Mouse (Mus musculus): ENCODE measurements at regions not wholly inside any gene's neighbourhood (a gene's known extent, or its start where the extent isn't known, plus 50 kb on each side); places are given as distances from the start of the nearest gene placed in this dataset.

DNA sequence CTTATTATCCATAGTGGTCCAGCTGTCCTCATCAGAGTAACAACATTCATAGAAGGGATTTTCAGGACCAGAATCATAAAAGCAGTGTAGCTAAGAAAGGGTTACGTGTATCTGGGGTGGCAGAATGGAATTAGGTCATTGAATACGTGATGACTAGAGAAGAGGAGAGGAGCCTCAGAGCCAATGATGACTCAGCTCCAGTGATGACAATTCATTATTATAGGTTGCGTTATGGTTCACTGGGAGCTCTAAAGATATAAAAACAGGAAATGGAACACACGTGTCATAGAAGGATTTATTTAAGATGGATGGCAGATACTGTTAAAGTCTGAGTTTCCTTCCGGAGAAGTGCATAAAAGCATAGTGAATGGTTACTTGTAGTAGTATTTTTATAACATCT is 291.6 kb downstream of the Isl1 start:
- no peak for DNase-seq (ENCODE audit: low spot score)

GRCm38 (mm10) chr13:116003733-116004132 is 305.8 kb downstream of the Isl1 start:
- no peak for DNase-seq (ENCODE audit: low spot score)

- no peak for DNase-seq (ENCODE audit: low spot score)
Measured at GRCm38 (mm10) chr13:116002391-116002899, 307.0 kb downstream of the Isl1 start.

GRCm38 (mm10) chr13:115990591-115990990 is 318.9 kb downstream of the Isl1 start:
- no peak for DNase-seq (ENCODE audit: low spot score)

GRCm38 (mm10) chr13:115989091-115989490 is 320.4 kb downstream of the Isl1 start:
- no peak for DNase-seq (ENCODE audit: low spot score)

DNA sequence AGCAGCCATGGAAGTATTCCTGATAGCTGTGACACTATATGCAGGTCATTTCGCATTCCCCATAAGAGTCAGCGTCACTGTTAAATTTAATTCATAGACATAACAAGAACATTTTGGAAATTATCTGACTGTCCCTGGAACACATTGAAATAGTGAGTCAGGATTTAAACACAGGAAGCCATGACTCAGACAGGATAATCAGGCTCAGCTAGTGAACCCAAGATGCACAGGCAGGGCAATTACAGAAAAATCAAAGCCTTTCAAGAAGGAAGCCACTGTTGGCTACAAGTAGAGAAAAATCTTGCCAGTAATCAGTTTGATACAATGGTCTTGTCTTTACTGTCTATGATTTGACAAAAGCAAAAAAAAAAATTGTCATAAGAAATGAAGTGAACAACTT is 323.2 kb downstream of the Isl1 start:
- DNase-seq (ENCODE audit: low spot score) = no peak

- no peak for DNase-seq (ENCODE audit: low spot score)
Measured at GRCm38 (mm10) chr13:115985715-115986114, 323.8 kb downstream of the Isl1 start.

GRCm38 (mm10) chr13:115977890-115978203 is 331.6 kb downstream of the Isl1 start:
- no peak for DNase-seq (ENCODE audit: low spot score)

- no peak for DNase-seq (ENCODE audit: low spot score)
Measured at GRCm38 (mm10) chr13:115977118-115977889, 332.2 kb downstream of the Isl1 start.
